Mouse (Mus musculus) effector memory CD4-positive, alpha-beta T cell, adult 5 months (primary cell): ENCODE results near the gene F9. TPM values are rescaled to one million over a fixed set of nuclear protein-coding genes. Genes with fewer than 3 reads are reported as not detected.

Experiments used
- polyA plus RNA-seq: library from polyadenylated mRNA; unstranded; fragments of 100-300 nt; shearing (Covaris generic); gene quantifications from one replicate; pipeline ENCODE4 v1.2.1, GENCODE M21; 2017

The F9 gene
- not detected for polyA plus RNA-seq

DNA sequence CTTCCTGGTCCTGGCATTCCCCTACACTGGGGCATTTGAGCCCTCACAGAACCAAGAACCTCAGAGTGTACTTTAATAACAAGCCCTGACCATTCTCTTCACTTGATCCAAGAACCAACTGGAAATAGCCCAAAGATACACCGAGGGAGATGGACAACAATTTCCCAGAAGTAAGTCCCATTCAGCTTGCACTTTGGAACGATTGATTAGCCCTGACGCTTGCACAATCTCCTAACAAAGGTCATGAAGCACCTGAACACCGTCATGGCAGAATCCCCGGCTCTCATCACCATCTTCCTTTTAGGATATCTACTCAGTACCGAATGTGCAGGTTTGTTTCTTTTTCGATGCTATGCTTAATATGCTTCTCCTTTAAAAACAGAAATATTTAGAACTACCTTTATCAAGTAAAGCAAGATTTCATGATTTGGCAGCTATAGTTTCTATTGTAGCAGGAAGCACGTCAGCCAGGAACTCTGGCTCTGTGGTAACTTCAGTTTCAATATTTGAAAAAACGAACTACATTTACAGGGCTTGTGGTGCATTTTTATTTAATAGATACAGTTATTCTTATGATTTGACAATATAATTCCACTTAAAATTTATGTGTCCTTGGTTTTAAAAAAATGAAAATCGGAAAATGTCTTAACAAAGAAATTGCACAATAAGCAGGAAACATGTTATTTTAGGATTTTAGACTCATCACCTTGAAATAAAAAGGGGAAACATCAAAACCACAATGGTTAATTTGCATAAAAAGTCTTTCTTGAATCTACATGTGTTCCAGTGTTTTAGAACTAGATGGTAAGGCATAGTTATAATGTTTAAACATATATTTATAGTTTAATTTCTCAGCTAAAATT is at the start of gene F9:
Gene F9, plus strand, starts transcription at position 244 of the 863 bp plus-strand sequence.

Other genes with a start within 250 kb of the F9 start
- gene Mcf2, start 179.6 kb downstream of the F9 start, polyA plus RNA-seq, result 0.10 TPM